8 mouse cellular contexts compared by ENCODE assay signal in genomic region chr8:115597226-115597953, GRCm38 (mm10).
DNase-seq lines count a peak whose midpoint lies in the region; ATAC-seq and TF ChIP-seq lines count a peak whose summit lies in the region.

No protein-coding gene starts in this region.

- H3K36me3 ChIP-seq in hindbrain, embryonic 11.5 days (ENCODE audit: control insufficient read depth, insufficient read depth, low read length): no peaks in the 10 kb centered on the region
- no peaks in the 10 kb centered on the region for H3K36me3 ChIP-seq in hindbrain, embryonic 14.5 days (replicated peaks; ENCODE audit: control insufficient read depth, insufficient read depth)
- no peaks in the 10 kb centered on the region for H3K36me3 ChIP-seq in kidney, postnatal 0 days (ENCODE audit: insufficient read depth, low read length)
- no peaks in the 10 kb centered on the region for H3K36me3 ChIP-seq in intestine, postnatal 0 days (ENCODE audit: control insufficient read depth, insufficient read depth)

- no peak for TF ChIP-seq POLR2A in bone marrow macrophage, adult 2 months (IDR thresholded peaks at IDR 0.05; ENCODE audit: borderline replicate concordance, low read depth, low read length)

- DNase-seq in hindbrain, embryonic 11.5 days (ENCODE audit: low spot score): peak; percentile 5
- DNase-seq in hindbrain, embryonic 14.5 days (ENCODE audit: low spot score): no peak
- DNase-seq in cerebellum, postnatal 14 days: peak; percentile 36 to 56
- DNase-seq in kidney, postnatal 0 days (ENCODE audit: low spot score): peak; percentile 2
- peak; percentile 20 for DNase-seq in right cerebral cortex, adult 18-20 months
- DNase-seq in ovary, postnatal 36 days (ENCODE audit: low spot score): no peak

- no peak overlapping the region for H3K4me3 ChIP-seq in hindbrain, embryonic 11.5 days (ENCODE audit: low read depth, low read length)
- H3K4me3 ChIP-seq in hindbrain, embryonic 14.5 days (replicated peaks; ENCODE audit: low read length): no peak overlapping the region
- H3K4me3 ChIP-seq in bone marrow macrophage, adult 2 months (ENCODE audit: insufficient read depth, low read length): peak overlapping the region; percentile 36
- H3K4me3 ChIP-seq in kidney, postnatal 0 days (replicated peaks; ENCODE audit: low read depth, low read length): no peak overlapping the region
- no peak overlapping the region for H3K4me3 ChIP-seq in intestine, postnatal 0 days (ENCODE audit: low read depth, low read length)

- no peak for TF ChIP-seq CTCF in bone marrow macrophage, adult 2 months (IDR thresholded peaks at IDR 0.05; ENCODE audit: low read depth, low read length)
- TF ChIP-seq CTCF in kidney, postnatal 0 days (IDR thresholded peaks at IDR 0.05; ENCODE audit: low read depth): no peak
- TF ChIP-seq CTCF in intestine, postnatal 0 days (IDR thresholded peaks at IDR 0.05; ENCODE audit: low read depth): no peak

- 66% methylated on average over 10 of the region's 10 CpGs for whole genome bisulfite sequencing in hindbrain, embryonic 11.5 days
- 37% methylated on average over 10 of the region's 10 CpGs for WGBS in hindbrain, embryonic 14.5 days
- 48% methylated on average over 10 of the region's 10 CpGs for WGBS in kidney, postnatal 0 days
- WGBS in intestine, postnatal 0 days: 40% methylated on average over 10 of the region's 10 CpGs

- no peak overlapping the region for H3K9ac ChIP-seq in hindbrain, embryonic 11.5 days (ENCODE audit: low read depth, low read length)
- H3K9ac ChIP-seq in hindbrain, embryonic 14.5 days: no peak overlapping the region
- no peak overlapping the region for H3K9ac ChIP-seq in kidney, postnatal 0 days (ENCODE audit: low read depth, low read length)
- H3K9ac ChIP-seq in intestine, postnatal 0 days (ENCODE audit: low read depth, low read length): no peak overlapping the region

- no peak overlapping the region for H3K4me2 ChIP-seq in hindbrain, embryonic 11.5 days (replicated peaks; ENCODE audit: low read depth, low read length)
- no peak overlapping the region for H3K4me2 ChIP-seq in hindbrain, embryonic 14.5 days (replicated peaks)
- no peak overlapping the region for H3K4me2 ChIP-seq in kidney, postnatal 0 days (ENCODE audit: low read length)
- no peak overlapping the region for H3K4me2 ChIP-seq in intestine, postnatal 0 days (replicated peaks; ENCODE audit: low read depth)

- H3K27me3 ChIP-seq in hindbrain, embryonic 11.5 days (ENCODE audit: control insufficient read depth, insufficient read depth, low read length): no peaks in the 10 kb centered on the region
- H3K27me3 ChIP-seq in hindbrain, embryonic 14.5 days (ENCODE audit: control insufficient read depth, insufficient read depth, low read length): no peaks in the 10 kb centered on the region
- no peaks in the 10 kb centered on the region for H3K27me3 ChIP-seq in kidney, postnatal 0 days (ENCODE audit: insufficient read depth, low read length)
- no peaks in the 10 kb centered on the region for H3K27me3 ChIP-seq in intestine, postnatal 0 days (replicated peaks; ENCODE audit: control insufficient read depth, insufficient read depth, low read length)

- no peak for ATAC-seq in hindbrain, embryonic 11.5 days (ENCODE audit: low FRiP score)
- no peak; the same call in 1 of the 2 replicates for ATAC-seq in hindbrain, embryonic 14.5 days (ENCODE audit: low FRiP score)
- no peak for ATAC-seq in kidney, postnatal 0 days (replicated peaks; ENCODE audit: low FRiP score, low read depth)
- ATAC-seq in intestine, postnatal 0 days: no peak

- H3K4me1 ChIP-seq in hindbrain, embryonic 11.5 days (replicated peaks; ENCODE audit: control insufficient read depth, insufficient read depth, low read length): no peaks in the 10 kb centered on the region
- 0 out of 2 replicates have a peak, but pooled peaks cover 5% of the 10 kb centered on the region for H3K4me1 ChIP-seq in hindbrain, embryonic 14.5 days (replicated peaks; ENCODE audit: control insufficient read depth, insufficient read depth, low read length)
- H3K4me1 ChIP-seq in bone marrow macrophage, adult 2 months (ENCODE audit: control insufficient read depth, insufficient read depth, low read length): peaks cover 46% of the 10 kb centered on the region
- H3K4me1 ChIP-seq in kidney, postnatal 0 days (replicated peaks; ENCODE audit: insufficient read depth, low read length): no peaks in the 10 kb centered on the region
- no peaks in the 10 kb centered on the region for H3K4me1 ChIP-seq in intestine, postnatal 0 days (replicated peaks; ENCODE audit: control insufficient read depth, insufficient read depth, low read length)

- H3K9me3 ChIP-seq in hindbrain, embryonic 11.5 days (ENCODE audit: control insufficient read depth, low read length): no peaks in the 10 kb centered on the region
- no peaks in the 10 kb centered on the region for H3K9me3 ChIP-seq in hindbrain, embryonic 14.5 days (ENCODE audit: control insufficient read depth, low read length)
- H3K9me3 ChIP-seq in kidney, postnatal 0 days (replicated peaks; ENCODE audit: low read length): no peaks in the 10 kb centered on the region
- H3K9me3 ChIP-seq in intestine, postnatal 0 days (ENCODE audit: control insufficient read depth): no peaks in the 10 kb centered on the region

- H3K27ac ChIP-seq in hindbrain, embryonic 11.5 days (ENCODE audit: low read depth, low read length): no peak overlapping the region
- no peak overlapping the region for H3K27ac ChIP-seq in hindbrain, embryonic 14.5 days
- peak overlapping the region; percentile 95 for H3K27ac ChIP-seq in bone marrow macrophage, adult 2 months (ENCODE audit: insufficient read depth, low read depth, low read length)
- H3K27ac ChIP-seq in kidney, postnatal 0 days: no peak overlapping the region
- no peak overlapping the region for H3K27ac ChIP-seq in intestine, postnatal 0 days (ENCODE audit: low read depth, low read length)

Comparison
In these comparisons a context has a peak if more than half of its experiments do, and no peak if none do; other contexts are left out.
1. DNase-seq: peak in hindbrain, embryonic 11.5 days (single experiment), cerebellum, postnatal 14 days (2 of 2), kidney, postnatal 0 days (single experiment) and right cerebral cortex, adult 18-20 months (single experiment); none in hindbrain, embryonic 14.5 days (single experiment) and ovary, postnatal 36 days (single experiment).